Mouse (Mus musculus) urinary bladder, postnatal 36 days (tissue): ENCODE data around the gene Smim26.
"Not testable (repeated sequence)": the region's sequence is repeated elsewhere in the genome, so short reads cannot be mapped to it uniquely, and the experiment has no call there.

Source experiments
- DNase-seq, 2 experiments: peaks; one replicate each; pipeline ENCODE4 v3.0.0; 2022; ENCODE audit warnings: low spot score in 2 of 2, mixed read lengths in 1 of 2

The Smim26 gene

DNA sequence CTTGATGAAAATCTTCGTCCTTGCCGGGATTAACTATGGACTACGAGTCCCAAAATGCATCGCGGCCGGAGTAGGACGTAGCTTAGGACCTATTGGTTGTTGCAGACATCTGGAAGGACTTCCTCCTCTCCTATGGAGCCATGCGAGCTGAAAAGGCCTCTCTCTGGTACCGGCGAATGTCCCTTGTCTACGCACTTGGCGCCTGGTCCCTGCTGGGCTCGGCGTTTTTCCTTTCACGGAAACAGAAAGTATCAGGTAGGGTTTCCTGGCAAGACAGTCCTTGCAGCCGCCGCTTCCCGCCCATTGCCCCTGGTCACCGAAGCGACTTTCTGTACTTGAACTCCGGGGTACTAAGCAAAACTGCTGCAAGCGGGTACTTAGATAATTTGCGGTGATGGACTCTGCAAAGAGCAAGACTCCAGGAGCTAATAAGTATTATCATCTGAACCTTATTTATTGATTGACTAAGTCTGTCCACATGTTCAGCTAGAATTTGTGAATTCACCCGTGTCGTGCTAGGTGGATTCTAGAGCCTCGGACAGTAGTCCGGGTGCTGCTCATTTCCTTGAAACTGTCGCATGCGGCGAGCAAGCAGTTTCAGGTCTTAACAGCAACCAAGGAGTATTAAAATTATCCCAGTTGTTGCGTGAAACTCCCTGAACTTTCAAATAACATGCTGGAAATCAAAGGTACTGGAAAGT, at the start of gene Smim26:
Gene Smim26 (plus strand): TSS at position 104 of the 701 bp plus-strand sequence.
- DNase-seq = peak; percentile 65 to 79

DNA sequence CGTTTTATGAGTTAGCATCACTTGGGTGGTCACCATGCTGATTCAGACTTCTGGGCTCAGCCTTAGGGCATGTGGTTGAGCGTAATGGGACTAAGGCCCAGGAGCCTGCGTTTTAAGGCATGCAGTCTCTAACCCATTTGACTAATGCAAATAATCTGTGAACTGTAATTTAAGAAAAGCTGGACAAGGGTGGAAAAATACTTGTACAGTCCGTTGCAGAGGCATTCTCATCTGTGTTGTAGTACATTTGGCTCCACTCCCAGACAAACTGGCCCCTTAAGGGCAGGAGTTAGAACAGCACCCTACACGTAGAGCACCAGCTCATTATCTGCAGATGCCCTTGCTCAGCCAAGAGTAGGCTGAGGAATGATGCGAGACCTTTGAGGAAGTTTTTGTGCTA, 49.2 kb upstream of the Smim26 start:
- DNase-seq = no peak

DNA sequence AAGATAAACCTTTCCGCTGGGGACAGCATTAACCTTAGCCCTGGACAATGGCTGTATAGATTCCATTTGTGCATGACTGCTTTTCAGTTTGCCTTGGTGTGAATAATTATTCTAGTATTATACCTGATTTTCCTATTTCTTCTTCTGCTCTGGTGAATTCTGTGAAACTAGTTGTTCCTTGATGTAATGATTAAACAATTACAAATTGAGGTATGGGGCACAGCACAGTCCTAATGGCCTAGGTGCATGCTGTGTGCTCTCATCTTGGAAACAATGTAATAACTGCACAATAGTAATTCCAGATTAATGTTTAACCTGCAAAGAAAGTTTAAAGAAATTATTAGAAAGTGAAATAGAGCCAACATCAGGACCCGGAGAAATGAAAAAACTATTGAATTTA, 48.8 kb upstream of the Smim26 start:
- no peak for DNase-seq

DNA sequence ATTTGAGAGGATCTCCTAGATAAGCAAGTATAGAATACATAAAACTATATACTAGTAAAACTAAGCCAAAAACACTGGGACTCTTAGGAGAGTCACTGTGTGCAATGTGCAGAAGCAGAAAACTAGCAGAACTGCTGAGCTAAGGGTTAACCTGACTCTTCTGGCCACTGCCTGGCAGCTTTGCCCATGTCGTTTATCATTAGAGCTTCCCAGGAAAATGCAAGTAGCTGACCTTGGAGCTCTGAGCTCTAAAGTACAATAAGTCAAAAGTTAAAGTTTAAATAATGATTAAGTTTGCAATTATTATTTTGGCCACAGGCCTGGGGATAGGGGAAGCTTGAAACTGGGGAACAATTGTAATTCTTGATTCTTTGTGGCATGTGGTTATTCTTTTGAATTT, 48.4 kb upstream of the Smim26 start:
- DNase-seq = no peak

DNA sequence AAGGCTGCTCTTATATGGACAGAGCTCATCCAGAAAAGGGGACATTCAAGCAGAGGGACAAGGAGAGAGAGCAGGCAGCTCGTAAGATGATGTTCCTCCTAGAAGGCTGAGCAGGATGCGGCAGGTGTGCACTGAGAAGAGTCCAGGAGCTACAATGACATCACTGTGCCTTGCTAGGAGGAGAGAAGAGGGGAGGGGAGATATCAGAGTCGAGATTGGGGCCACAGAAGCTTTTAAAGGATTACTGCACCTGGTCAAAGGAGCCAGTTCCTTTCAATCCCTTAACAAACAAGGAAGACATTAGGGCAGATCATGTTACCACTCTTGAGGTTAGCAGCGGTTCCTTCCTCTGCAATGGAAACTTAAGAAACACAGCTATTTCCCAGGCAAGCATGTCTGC, 46.3 kb upstream of the Smim26 start:
- no peak for DNase-seq

DNA sequence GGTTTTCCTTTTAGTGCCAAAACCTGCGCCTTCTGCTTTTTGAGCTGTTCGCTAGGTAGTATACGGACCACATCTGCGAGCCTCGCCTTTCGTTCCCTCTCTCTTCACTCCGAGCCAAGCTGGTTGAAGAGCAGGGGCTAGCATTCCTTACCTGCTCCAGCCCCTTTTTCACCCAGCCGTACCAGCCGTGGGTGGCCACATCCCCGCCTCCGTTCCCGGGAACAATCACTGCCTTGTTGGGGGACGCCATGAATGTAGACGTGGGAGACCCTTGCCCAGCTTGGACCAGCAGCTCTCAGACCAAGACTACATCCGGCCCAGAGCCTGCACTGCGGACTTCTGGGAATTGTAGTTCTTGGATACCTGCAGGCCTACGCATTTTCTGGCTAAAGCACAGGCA, 43.3 kb upstream of the Smim26 start, which contains the start of gene Rbbp9:
Gene Rbbp9 (minus strand): TSS at position 341 of the 400 bp plus-strand sequence.
- peak; percentile 46 to 59 for DNase-seq

DNA sequence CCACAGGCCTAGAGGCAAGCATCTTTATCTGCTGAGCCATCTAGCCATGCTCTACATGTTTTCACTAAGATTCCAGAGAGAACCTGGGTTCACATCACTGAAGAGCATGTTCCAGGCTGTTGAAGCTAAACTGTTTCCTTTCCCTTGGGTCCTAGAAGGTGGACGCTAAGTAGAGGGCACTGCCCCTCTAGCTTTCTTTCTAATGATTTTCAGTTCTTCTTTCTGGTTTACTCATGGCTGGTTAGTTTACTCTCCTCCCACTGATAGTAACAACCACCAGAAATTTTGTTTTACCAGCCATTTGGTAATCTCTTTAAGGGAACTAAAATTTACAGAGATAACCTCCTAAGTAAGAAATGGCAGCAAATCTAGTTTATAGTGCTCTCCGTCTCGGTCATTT, 39.9 kb upstream of the Smim26 start:
- no peak for DNase-seq

DNA sequence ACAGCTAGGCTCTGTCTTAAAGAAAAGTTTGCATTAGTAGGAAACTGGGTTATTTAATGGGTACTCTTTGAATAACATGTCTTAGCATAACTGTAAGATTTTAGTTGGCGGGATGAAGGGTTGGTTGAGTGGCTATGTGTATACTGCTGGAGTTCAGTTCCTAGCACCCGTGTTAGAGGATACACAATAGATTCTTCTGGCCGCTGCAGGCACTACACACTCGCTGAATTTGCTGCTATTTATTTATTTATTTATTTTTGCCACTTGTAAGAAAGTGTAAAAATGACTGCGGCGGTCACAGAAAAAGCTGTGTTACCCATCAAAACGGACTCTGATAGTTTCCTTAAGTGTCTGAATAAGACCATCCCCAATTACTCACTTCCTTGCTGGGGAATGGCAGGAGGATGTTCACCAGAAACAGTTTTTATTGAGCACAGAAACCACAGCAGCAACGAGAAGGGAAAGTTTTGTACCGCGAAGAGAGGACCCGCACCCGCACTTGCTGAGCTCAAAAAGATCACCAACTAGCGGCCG, 38.5 kb upstream of the Smim26 start:
- DNase-seq = no peak

DNA sequence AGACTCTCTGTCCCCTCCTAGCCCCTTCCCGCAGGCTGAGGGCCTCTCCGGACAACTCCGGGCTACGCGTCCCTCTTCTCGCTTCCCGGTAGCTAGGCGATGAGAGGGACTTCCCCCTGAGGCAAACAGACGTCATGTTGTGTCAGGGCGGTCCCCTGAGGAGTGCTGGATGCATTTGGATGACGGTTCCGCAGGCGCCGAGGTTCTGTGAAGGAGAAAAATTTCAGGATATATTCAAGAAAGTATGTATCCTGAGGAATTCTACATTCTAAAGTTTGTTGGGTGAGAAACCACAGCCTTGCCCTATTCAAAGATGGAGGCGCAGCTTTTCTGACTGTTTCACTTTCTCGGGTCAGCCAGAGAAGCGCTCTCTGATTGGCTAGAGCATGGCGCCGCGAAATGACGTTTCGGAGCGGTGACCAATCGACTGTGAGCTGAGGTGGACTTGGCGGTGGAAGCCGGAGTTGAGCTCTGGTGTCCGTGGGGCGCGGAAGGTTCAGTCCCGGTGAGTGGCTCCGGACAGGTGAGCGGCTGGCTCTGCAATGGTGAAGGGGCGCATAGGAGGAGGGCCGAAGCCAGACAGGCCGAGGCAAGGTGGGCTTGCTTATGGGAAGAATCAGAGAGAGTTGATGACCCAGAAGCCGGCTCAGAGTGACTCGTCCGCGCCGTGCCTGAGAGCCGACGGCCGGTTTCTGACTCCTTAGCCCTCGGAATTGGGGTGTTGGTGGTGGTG, 37.9 kb upstream of the Smim26 start, which contains the start of gene Sec23b:
Gene Sec23b (plus strand): TSS at position 410 of the 733 bp plus-strand sequence.
- DNase-seq = peak; percentile 97 to 98

DNA sequence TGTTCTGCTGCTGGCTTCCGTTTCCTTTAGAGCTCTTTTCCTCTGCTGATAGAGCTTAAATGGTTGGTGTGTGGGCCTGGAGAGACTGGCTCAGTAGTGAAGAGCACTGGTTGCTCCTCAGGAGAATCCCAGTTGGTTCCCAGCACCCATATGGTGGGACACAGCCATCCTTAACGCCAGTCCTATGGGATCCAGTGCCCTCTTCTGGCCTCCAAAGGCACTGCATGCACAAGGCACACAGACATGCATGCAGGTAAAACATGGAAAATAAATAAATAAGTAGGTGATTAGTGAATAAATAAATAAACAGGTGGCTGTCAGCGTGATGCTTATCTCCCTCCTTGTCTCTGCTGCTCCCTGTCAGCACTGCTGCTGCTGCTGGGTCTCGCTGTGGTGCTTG, 5.1 kb upstream of the Smim26 start:
- DNase-seq = no peak

DNA sequence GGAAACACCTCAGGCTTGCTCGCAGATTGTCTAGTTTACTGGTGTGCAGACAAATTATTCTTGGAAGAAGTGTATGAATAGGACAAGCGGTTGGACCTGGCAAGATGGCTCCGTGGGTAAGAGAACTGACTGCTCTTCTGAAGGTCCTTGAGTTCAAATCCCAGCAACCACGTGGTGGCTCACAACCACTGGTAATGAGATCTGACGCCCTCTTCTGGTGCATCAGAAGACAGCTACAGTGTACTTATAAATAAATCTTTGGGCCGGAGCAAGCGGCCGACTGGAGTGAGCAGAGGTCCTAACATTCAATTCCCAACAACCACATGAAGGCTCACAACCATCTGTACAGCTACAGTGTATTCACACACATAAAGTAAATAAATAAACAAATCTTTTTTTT, 818 bp upstream of the Smim26 start:
- DNase-seq = not testable (repeated sequence)

DNA sequence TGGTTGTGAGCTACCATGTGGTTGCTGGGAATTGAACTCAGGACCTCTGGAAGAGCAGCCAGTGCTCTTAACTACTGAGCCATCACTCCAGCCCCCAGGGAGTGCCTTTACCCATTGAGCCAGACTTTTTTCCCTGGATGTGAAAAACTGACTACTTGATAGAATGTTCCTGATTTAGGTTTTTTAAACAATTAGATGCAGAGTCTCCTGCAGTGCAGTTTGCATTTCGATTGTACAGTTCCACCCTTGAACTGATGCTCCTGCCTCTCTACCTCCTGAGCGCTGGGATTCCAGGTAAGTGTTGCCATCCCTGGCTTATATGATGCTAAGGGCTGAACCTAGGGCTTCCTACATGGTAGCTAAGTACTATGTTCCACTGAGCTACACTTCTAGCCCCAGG, 4.2 kb downstream of the Smim26 start:
- no peak for DNase-seq

DNA sequence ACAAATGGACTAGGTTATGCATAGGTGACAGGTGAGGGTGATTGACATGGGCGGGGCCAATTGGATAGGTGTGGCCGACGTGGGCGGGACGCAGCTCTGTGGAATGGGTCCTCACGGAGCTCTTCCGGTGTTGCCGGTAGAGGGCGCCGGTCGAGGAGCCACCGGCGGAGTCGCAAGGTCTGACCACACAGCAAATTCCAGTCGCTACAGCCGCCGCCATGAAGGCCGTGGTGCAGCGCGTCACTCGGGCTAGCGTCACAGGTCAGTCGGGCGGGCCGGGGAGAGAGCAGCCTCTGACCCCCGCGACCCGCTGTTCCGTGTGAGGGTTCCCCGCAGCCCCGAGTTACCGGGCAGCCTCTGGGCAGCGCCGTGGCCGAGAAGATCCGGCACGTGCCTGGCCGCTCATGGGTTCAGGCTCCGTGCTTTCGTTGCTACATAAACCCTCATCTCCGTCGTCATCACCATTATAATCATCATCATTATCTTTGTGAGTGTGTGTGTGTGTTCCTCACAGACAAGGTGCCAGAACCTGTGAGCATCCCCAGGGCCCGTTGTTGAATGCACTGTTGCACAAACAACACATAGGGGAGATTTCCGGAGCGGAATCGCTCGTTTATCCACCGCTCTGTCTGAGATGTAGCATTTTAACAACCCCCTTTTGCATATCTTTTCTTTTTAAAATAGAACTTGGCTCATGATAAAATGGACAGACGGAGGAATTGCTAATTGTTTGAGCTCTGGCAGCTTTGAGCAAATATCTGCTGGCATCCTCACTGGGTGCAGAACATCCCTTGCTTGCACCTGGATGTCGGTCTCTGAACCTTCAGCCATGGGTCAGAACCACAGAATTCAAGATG, 6.2 kb downstream of the Smim26 start, which contains the start of gene Dtd1:
Gene Dtd1 (plus strand): TSS at position 67 of the 857 bp plus-strand sequence.
- DNase-seq = peak; percentile 86 to 88

DNA sequence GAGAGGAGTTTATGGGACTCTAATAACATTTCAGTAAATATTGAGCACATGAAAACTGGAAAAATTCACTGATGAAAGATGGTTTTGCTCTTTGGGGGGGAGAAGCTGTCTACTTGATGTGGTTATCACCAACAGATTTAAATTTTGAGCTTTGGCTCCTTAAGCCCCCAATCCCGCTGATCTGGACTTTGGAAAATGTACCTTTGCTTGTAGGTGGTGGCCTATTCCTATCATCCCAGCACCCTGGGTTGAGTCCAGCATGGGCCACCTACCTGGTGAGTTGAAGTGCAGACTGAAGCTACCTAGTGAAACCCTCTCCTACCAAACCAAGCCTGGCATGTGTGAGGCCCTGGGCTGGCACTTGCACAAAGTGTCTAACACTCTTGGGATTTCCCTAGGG, 7.7 kb downstream of the Smim26 start:
- DNase-seq = no peak

DNA sequence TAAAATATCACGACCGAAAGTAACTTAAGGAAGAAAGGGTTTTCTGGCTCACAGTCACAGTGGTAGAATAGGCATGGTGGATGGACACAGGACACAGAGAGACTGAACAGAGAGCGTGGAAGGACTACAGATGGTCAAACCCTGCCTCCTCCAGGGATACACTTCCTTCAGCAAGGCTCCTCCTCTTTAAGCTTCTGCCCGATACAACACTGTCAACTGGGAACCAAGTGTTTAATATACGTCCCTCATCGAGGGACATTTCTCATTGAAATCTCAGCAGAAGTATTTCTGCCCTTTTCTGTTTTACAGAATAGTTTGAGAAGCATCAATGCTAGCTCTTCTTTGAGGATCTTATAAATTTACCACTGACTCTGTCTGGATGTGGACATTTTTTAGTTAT, 20.1 kb downstream of the Smim26 start:
- no peak for DNase-seq

DNA sequence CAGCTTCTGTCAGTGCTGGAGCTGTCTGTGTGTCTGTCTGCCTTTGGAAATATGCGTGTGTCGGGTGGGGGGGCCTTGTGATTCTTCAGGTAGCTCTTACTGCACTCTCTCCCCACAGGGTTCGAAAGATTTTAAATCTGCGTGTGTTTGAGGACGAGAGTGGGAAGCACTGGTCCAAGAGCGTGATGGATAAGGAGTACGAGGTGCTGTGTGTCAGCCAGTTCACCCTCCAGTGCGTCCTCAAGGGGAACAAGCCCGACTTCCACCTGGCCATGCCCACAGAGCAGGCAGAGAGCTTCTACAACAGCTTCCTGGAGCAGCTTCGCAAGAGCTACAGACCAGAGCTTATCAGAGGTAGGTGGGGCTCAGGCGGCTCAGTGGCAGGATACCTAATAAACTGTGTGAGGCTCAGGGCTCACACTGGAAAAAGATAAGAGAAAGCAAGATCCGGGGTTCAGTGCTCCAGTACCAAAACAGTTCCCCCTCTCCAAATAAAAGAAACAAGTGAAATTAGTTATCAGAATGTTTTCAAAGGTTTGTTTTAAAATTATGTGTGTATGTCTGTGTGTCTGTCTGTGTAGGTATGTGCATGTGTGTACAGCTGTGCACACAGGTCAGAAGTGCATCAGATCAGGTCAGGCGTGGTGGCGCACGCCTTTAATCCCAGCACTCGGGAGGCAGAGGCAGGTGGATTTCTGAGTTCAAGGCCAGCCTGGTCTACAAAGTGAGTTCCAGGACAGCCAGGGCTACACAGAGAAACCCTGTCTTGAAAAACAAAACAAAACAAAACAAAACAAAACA, 23.4 kb downstream of the Smim26 start:
- no peak for DNase-seq

DNA sequence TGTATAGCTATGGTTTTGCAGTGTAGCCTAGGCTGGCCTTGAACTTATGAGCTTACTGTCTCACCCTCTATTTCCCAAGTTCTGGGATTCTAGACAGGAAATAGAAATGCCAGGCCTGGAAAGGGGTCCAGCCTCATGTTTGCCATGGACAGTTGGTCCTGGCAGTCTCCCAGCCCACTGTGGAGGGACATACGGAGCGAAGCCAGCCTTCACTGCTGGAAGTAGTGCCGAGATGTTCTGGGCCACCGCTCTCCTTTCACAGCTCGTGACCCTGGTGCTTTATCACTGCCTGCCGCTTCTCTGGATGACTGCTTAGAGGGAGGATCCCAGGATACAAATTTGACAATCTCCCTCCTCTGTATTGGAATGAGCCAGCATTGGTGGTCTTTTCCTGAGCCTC, 27.6 kb downstream of the Smim26 start:
- DNase-seq = no peak

DNA sequence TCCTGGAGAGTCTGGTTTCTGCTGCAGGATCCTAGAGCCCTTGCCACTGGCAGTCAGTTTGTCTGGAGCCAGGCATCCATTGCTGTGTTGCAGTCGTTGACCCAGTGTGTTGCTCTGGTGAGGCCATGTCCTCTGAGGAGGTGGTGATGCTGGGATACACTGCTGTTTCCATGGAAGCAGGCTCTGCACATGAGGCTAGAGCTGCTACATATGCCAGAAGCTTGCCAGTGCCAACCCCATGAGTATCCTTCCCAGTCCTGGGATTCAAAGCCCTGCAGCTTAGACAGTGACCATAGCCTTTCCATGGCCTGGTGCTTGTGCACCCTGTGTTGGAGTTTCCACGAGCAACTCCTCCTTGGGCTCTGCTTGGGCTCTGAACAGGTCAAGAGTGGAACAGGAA, 39.7 kb downstream of the Smim26 start:
- no peak for DNase-seq

DNA sequence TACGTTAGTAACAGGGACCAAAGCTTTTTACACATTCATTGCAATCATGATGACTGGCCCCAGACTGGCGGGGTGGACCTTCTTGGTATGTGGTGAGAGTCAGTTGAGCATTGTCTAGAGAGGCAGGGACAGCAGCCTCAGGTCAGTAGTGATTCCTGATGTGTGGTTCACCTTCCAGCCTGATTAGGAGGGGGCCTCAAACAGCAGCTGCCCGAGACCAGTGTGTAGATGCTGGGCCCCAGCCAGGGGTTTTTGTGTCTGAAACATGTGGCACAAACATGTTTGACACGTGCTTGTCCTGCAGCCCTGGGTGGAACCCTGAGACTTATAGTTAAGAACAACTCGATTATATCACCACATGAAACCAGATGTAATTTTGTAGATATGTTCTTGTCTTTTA, 40.4 kb downstream of the Smim26 start:
- DNase-seq = no peak

DNA sequence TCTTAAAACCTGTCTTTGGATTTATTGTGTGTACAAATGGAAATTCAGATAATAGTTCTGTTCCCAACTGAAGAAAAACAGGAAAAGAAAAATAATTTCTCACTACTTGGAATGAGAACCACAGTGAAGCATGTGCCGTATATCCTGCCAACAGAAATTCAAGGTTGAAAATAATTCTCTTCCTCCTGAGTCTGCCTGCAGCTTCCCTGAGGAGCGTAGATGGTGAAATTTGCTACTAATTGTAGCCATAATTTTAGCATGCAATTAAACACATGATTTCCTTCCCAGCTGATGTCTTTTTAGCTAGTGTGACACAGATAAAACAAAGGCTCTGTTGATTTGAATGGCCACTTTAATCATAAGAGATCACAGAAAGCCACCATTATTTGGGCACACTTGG, 40.9 kb downstream of the Smim26 start:
- DNase-seq = no peak
